Mouse (Mus musculus) CH12.LX (cell line): Measurements from ENCODE around the gene Gm21970. TPM values are rescaled to one million over a fixed set of nuclear protein-coding genes. Genes with fewer than 3 reads are reported as not detected.

ENCODE experiments used
- DNase-seq: peaks from one replicate; pipeline ENCODE4 v3.0.0-alpha.2; 2013; ENCODE audit errors: extremely low read depth
- H3K27ac ChIP-seq: 2 replicates; pipeline ENCODE4 v1.5.1; 2012; ENCODE audit warnings: low read depth, mild to moderate bottlenecking, control low read depth, moderate library complexity; ENCODE audit not compliant: insufficient read depth
- H3K27me3 ChIP-seq: replicated peaks from 2 replicates; pipeline ENCODE3; 2012; ENCODE audit warnings: inconsistent platforms
- H3K36me3 ChIP-seq, 2 experiments: replicated peaks in 1 of 2; 2 replicates each; pipeline versions ENCODE3 to v1.6.1; 2012; ENCODE audit warnings: inconsistent platforms in 1 of 2, low read length in 1 of 2, mild to moderate bottlenecking in 1 of 2, mixed read lengths in 1 of 2, moderate library complexity in 1 of 2; ENCODE audit not compliant: control insufficient read depth in 1 of 2, insufficient read depth in 1 of 2
- H3K4me1 ChIP-seq, 2 experiments: 2 replicates each; pipeline ENCODE4 v1.6.1; 2012; ENCODE audit warnings: inconsistent platforms in 1 of 2, moderate library complexity in 1 of 2; ENCODE audit not compliant: insufficient read depth in 2 of 2, control insufficient read depth in 1 of 2
- H3K4me2 ChIP-seq: 2 replicates; pipeline ENCODE4 v1.6.1; 2012; ENCODE audit warnings: low read depth, mild to moderate bottlenecking, control low read depth; ENCODE audit not compliant: poor library complexity, insufficient read depth, severe bottlenecking
- H3K4me3 ChIP-seq, 3 experiments: fragments of 150-350 bp in 1 of 3; sonication (generic) in 1 of 3; replicated peaks in 1 of 3; 2 replicates each; pipeline versions ENCODE3 to v1.5.1; 2011 to 2012; ENCODE audit warnings: low read depth in 2 of 3, low read length in 2 of 3, mild to moderate bottlenecking in 2 of 3, moderate library complexity in 2 of 3, control low read depth in 1 of 3, improper control_type of control experiment in 1 of 3, inconsistent platforms in 1 of 3, mixed read lengths in 1 of 3; ENCODE audit not compliant: poor library complexity in 1 of 3
- H3K79me2 ChIP-seq: replicated peaks from 2 replicates; pipeline ENCODE4 v1.6.1; 2012; ENCODE audit warnings: mild to moderate bottlenecking, moderate library complexity; ENCODE audit not compliant: control insufficient read depth, poor library complexity, insufficient read depth, severe bottlenecking; ENCODE audit errors: extremely low read depth
- H3K9ac ChIP-seq: 2 replicates; pipeline ENCODE4 v1.6.1; 2012; ENCODE audit warnings: low read depth, mild to moderate bottlenecking, control low read depth, moderate library complexity; ENCODE audit not compliant: insufficient read depth
- H3K9me3 ChIP-seq: replicated peaks from 2 replicates; pipeline ENCODE3; 2012; ENCODE audit warnings: low read length, inconsistent platforms, mixed read lengths
- BHLHE40 ChIP-seq: IDR thresholded peaks from 2 replicates; pipeline ENCODE4 v1.6.1; 2011; ENCODE audit warnings: mild to moderate bottlenecking, low read depth, low read length, improper control_type of control experiment
- CHD1 ChIP-seq: IDR thresholded peaks from 2 replicates; pipeline ENCODE4 v1.6.1; 2012; ENCODE audit warnings: low read depth, low read length, improper control_type of control experiment, inconsistent platforms
- CHD2 ChIP-seq: IDR thresholded peaks from 2 replicates; pipeline ENCODE4 v1.6.1; 2011; ENCODE audit warnings: low read length, improper control_type of control experiment
- E2F4 ChIP-seq: IDR thresholded peaks from 2 replicates; pipeline ENCODE4 v1.6.1; 2011; ENCODE audit warnings: low read depth, low read length, improper control_type of control experiment; ENCODE audit not compliant: insufficient replicate concordance
- ELF1 ChIP-seq: IDR thresholded peaks from 2 replicates; pipeline ENCODE4 v1.6.1; 2014; ENCODE audit warnings: low read depth, mild to moderate bottlenecking, inconsistent platforms, low read length, improper control_type of control experiment
- EP300 ChIP-seq: IDR thresholded peaks from 2 replicates; pipeline ENCODE4 v1.6.1; 2011; ENCODE audit warnings: low read length, improper control_type of control experiment
- ETS1 ChIP-seq: conservative IDR thresholded peaks from 2 replicates; pipeline ENCODE4 v1.6.1; 2012; ENCODE audit warnings: low read depth, mild to moderate bottlenecking, inconsistent platforms, low read length, improper control_type of control experiment, moderate library complexity
- GABPA ChIP-seq: IDR thresholded peaks from 2 replicates; pipeline ENCODE4 v1.6.1; 2012; ENCODE audit warnings: low read depth, low read length, improper control_type of control experiment, inconsistent platforms; ENCODE audit not compliant: insufficient replicate concordance
- HCFC1 ChIP-seq: IDR thresholded peaks from 2 replicates; pipeline ENCODE4 v1.6.1; 2012; ENCODE audit warnings: low read depth, mild to moderate bottlenecking, inconsistent platforms, low read length, improper control_type of control experiment
- IRF4 ChIP-seq: IDR thresholded peaks from 2 replicates; pipeline ENCODE4 v1.6.1; 2014; ENCODE audit warnings: low read depth, mild to moderate bottlenecking, inconsistent platforms, low read length, improper control_type of control experiment
- KAT2A ChIP-seq: IDR thresholded peaks from 2 replicates; pipeline ENCODE4 v1.6.1; 2012; ENCODE audit warnings: low read length, improper control_type of control experiment, inconsistent platforms; ENCODE audit not compliant: insufficient replicate concordance
- MAFK ChIP-seq: IDR thresholded peaks from 2 replicates; pipeline ENCODE4 v1.6.1; 2011; ENCODE audit warnings: low read length, improper control_type of control experiment; ENCODE audit not compliant: insufficient replicate concordance
- MAX ChIP-seq: IDR thresholded peaks from 2 replicates; pipeline ENCODE4 v1.6.1; 2011; ENCODE audit warnings: low read length, improper control_type of control experiment
- MEF2A ChIP-seq: IDR thresholded peaks from 2 replicates; pipeline ENCODE4 v1.6.1; 2014; ENCODE audit warnings: low read depth, mild to moderate bottlenecking, inconsistent platforms, low read length, improper control_type of control experiment, borderline replicate concordance
- MXI1 ChIP-seq: IDR thresholded peaks from 2 replicates; pipeline ENCODE4 v1.6.1; 2011; ENCODE audit warnings: mild to moderate bottlenecking, low read depth, low read length, improper control_type of control experiment
- MYC ChIP-seq: IDR thresholded peaks from 2 replicates; pipeline ENCODE4 v1.6.1; 2011; ENCODE audit warnings: low read depth, mild to moderate bottlenecking, improper control_type of control experiment, low read length
- NELFE ChIP-seq: IDR thresholded peaks from 2 replicates; pipeline ENCODE4 v1.6.1; 2011; ENCODE audit warnings: low read depth, low read length, improper control_type of control experiment
- PAX5 ChIP-seq: IDR thresholded peaks from 2 replicates; pipeline ENCODE4 v1.6.1; 2012; ENCODE audit warnings: low read length, inconsistent platforms, mixed read lengths
- POLR2A ChIP-seq: IDR thresholded peaks from 2 replicates; pipeline ENCODE4 v1.6.1; 2011; ENCODE audit warnings: low read depth, mild to moderate bottlenecking, improper control_type of control experiment, low read length
- POLR2AphosphoS2 ChIP-seq: IDR thresholded peaks from 2 replicates; pipeline ENCODE4 v1.6.1; 2011; ENCODE audit warnings: low read depth, low read length, improper control_type of control experiment
- RAD21 ChIP-seq: IDR thresholded peaks from 2 replicates; pipeline ENCODE4 v1.6.1; 2011; ENCODE audit warnings: low read depth, mild to moderate bottlenecking, low read length, improper control_type of control experiment, moderate library complexity
- RCOR1 ChIP-seq: conservative IDR thresholded peaks from 2 replicates; pipeline ENCODE4 v1.6.1; 2012; ENCODE audit warnings: low read depth, mild to moderate bottlenecking, inconsistent platforms, low read length, improper control_type of control experiment
- SIN3A ChIP-seq: IDR thresholded peaks from 2 replicates; pipeline ENCODE4 v1.6.1; 2012; ENCODE audit warnings: low read length, improper control_type of control experiment, inconsistent platforms
- SMC3 ChIP-seq: IDR thresholded peaks from 2 replicates; pipeline ENCODE4 v1.6.1; 2011; ENCODE audit warnings: low read depth, low read length, improper control_type of control experiment
- TBP ChIP-seq: conservative IDR thresholded peaks from 2 replicates; pipeline ENCODE4 v1.6.1; 2011; ENCODE audit warnings: low read depth, low read length, improper control_type of control experiment
- TCF12 ChIP-seq: IDR thresholded peaks from 2 replicates; pipeline ENCODE4 v1.6.1; 2014; ENCODE audit warnings: low read depth, mild to moderate bottlenecking, inconsistent platforms, low read length, improper control_type of control experiment
- UBTF ChIP-seq: IDR thresholded peaks from 2 replicates; pipeline ENCODE4 v1.6.1; 2012; ENCODE audit warnings: low read depth, mild to moderate bottlenecking, inconsistent platforms, low read length, improper control_type of control experiment, moderate library complexity
- USF1 ChIP-seq: IDR thresholded peaks from 2 replicates; pipeline ENCODE4 v1.6.1; 2014; ENCODE audit warnings: low read depth, mild to moderate bottlenecking, inconsistent platforms, low read length, improper control_type of control experiment
- ZC3H11A ChIP-seq: IDR thresholded peaks from 2 replicates; pipeline ENCODE4 v1.6.1; 2012; ENCODE audit warnings: low read depth, mild to moderate bottlenecking, inconsistent platforms, low read length, improper control_type of control experiment
- ZKSCAN1 ChIP-seq: IDR thresholded peaks from 2 replicates; pipeline ENCODE4 v1.6.1; 2012; ENCODE audit warnings: low read depth, inconsistent platforms, low read length, improper control_type of control experiment, borderline replicate concordance
- ZMIZ1 ChIP-seq: IDR thresholded peaks from 2 replicates; pipeline ENCODE4 v1.6.1; 2012; ENCODE audit warnings: low read depth, mild to moderate bottlenecking, inconsistent platforms, low read length, improper control_type of control experiment
- ZNF384 ChIP-seq: IDR thresholded peaks from 2 replicates; pipeline ENCODE4 v1.6.1; 2012; ENCODE audit warnings: low read depth, low read length, improper control_type of control experiment, inconsistent platforms
- dilution Hi-C: fragments of 300-500 bp; cut with MboI; formaldehyde crosslinking; loops from 2 replicates; pipeline ENCODE4 v1.14.3; 2020; ENCODE audit warnings: low sequenced_read_pairs; ENCODE audit not compliant: extremely low pct_unique_long_range_greater_than_20kb, extremely low pct_ligation_motif_present
- in situ Hi-C: fragments of 300-500 bp; cut with MboI; formaldehyde crosslinking; loops from 3 replicates; pipeline ENCODE4 v1.14.3; 2019; ENCODE audit warnings: low sequenced_read_pairs, low pct_ligation_motif_present, low pct_unique_long_range_greater_than_20kb, mixed read lengths
- polyA plus RNA-seq: library from polyadenylated mRNA; unstranded; fragments of >175 nt; gene quantifications from 2 replicates; pipeline ENCODE4 v1.2.1, GENCODE M21; 2012; ENCODE audit warnings: low read depth; ENCODE audit not compliant: insufficient read length
- total RNA-seq, 2 experiments: library from RNA; depleted of rRNA; stranded (reverse); fragments of 300-350 nt in 1 of 2; fragments of >200 nt in 1 of 2; gene quantifications; 2 replicates each; pipeline ENCODE4 v1.2.3; 2012 to 2014

The Gm21970 gene
- total and polyA plus RNA-seq, 3 experiments: not detected

DNA sequence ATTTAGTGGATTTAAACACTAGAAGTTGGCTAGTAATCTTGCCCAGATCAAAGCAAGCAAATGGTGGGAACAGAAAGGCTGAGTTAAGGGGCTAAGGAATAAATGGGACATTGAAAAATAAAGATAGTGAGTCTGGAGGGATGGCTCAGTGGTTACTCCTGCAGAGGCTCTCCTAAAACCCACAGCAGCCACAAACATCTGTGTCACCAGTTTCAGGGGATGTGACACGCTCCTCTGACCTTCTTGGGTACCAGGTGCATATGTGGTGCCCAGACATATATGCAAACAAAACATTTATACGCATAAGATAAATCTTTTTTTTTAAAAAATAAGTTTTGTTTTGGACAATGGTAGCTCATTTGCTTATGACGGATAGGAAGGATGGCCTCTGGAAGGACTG, 67.9 kb downstream of the Gm21970 start:
- Histone ChIP-seq H3K4me1 (peaks cover 13 to 64% of the 10 kb centered on the region in 2 experiments), H3K27me3 (no peaks in the 10 kb centered on the region), H3K4me3 (no peak overlapping the region), H3K79me2 (no peaks in the 10 kb centered on the region), H3K27ac (no peak overlapping the region), H3K9me3 (peaks cover 8% of the 10 kb centered on the region), H3K36me3 (peaks cover 0 to 6% of the 10 kb centered on the region in 2 experiments), H3K4me2 (no peak overlapping the region), H3K9ac (no peak overlapping the region)
- DNase-seq: peak; percentile 74
- in situ Hi-C loops (no loop called here), dilution Hi-C loops (no loop called here)
- TF ChIP-seq POLR2AphosphoS2 (no peak), ZKSCAN1 (no peak), TCF12 (peak; percentile 71), IRF4 (peak; percentile 65; the same call in 1 of the 2 replicates), EP300 (peak; percentile 75), BHLHE40 (peak; percentile 73), ETS1 (peak; percentile 55)

DNA sequence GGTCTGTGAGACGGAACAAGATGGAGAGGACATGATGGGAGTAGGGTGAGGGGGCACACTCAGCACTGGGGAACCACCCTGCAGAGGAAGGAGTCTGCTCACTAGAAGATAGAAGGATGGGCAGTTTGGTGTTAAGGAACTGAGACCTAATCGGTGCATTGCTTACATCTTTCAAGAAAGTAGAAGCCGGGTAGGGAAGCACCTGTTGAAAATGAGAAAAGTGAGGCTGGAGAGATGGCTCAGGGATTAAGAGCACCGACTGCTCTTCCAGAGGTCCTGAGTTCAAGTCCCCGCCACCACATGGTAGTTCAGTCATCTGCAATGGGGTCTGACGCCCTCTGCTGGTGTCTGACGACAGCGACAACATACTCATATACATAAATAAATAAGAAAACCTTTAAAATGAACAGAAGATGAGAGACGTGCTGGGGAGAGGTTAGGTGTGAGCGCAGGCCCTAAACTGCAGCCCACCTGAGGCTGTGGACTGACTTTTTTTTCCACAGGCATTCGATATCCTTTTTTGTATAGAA, 68.4 kb downstream of the Gm21970 start:
- in situ Hi-C loops: no loop called here
- DNase-seq: peak; percentile 84
- Histone ChIP-seq H3K9ac (no peak overlapping the region), H3K9me3 (peaks cover 8% of the 10 kb centered on the region), H3K36me3 (peaks cover 0 to 6% of the 10 kb centered on the region in 2 experiments), H3K4me1 (peaks cover 13 to 64% of the 10 kb centered on the region in 2 experiments), H3K4me3 (no peak overlapping the region), H3K79me2 (no peaks in the 10 kb centered on the region), H3K27me3 (no peaks in the 10 kb centered on the region), H3K27ac (no peak overlapping the region), H3K4me2 (no peak overlapping the region)
- dilution Hi-C loops: no loop called here
- TF ChIP-seq NELFE (no peak), KAT2A (no peak), CHD2 (no peak), MYC (peak; percentile 85; the same call in 1 of the 2 replicates), E2F4 (no peak), UBTF (no peak), IRF4 (peak; percentile 45; the same call in 1 of the 2 replicates), GABPA (no peak), MEF2A (no peak), EP300 (no peak), ZMIZ1 (no peak), RCOR1 (no peak), ETS1 (no peak; the same call in 1 of the 2 replicates), CHD1 (no peak), USF1 (no peak), MAX (peak; percentile 66; the same call in 1 of the 2 replicates), TBP (peak; percentile 91), POLR2A (no peak), HCFC1 (no peak), PAX5 (no peak), MXI1 (no peak), ZNF384 (no peak), MAFK (0 out of 2 replicates have a peak, but pooled peaks have one; percentile 7), ZC3H11A (0 out of 2 replicates have a peak, but pooled peaks have one; percentile 9), ZKSCAN1 (no peak), SIN3A (no peak), SMC3 (peak; percentile 86), RAD21 (peak; percentile 71), ELF1 (no peak; the same call in 1 of the 2 replicates)
